Mouse (Mus musculus) retina, embryonic 14.5 days (tissue): ENCODE measurements around the gene Ap5z1.
A peak's percentile ranks its signal among the peaks of the same experiment; 100 is the strongest.

Source experiments
- DNase-seq: peaks from one replicate; pipeline ENCODE4 v3.0.0-alpha.2; 2015; ENCODE audit warnings: low spot score

The Ap5z1 gene

DNA sequence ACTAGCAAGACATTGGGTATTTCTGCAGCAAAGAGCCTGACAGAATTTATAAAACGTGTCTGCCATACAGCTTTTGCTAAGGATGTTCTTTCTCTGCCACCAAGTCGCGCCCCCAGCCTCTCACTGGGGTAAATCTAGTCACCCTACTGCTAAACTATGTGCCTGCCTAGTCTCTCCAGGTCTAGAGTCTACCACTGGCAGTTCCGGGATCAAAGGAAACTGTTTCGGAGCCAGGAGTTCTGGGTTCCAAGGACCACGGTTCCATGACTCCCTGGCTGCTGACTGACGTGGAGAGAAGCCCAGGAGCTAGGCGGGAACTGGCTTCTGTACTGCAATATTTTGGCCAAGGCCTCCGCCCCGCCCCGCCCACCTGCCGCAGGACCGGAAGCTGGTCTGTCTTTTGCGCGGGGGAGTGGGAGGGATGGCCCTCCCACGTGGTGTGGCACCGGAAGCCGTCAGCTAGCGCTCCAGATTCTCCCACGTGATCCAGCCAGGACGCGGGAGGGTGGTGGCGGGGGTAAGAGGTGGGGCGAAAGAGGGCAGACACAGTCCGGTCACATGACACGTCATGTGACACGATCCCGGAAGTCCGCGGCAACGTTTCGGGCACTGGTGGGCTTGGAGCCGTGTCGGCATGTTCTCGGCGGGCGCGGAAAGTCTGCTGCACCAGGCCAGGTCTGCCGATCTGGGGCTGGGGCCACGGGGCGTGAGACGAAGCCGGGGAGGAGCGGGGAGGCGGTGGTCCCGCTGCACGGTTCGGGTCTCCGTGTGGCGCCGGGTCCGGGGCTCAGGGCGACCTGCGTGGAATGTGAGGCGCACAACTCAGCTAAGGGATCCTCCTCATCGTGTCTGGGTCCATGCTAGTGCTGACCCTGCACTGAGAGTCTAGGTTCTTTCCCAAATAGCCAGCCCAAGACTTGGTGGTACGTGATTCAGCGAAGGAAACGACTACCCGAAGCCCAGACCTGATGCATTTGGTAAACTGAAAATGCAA is at the start of gene Ap5z1:
Ap5z1 (plus strand) TSS at position 484 of the 994 bp plus-strand sequence.
- peak; percentile 95 for DNase-seq

DNA sequence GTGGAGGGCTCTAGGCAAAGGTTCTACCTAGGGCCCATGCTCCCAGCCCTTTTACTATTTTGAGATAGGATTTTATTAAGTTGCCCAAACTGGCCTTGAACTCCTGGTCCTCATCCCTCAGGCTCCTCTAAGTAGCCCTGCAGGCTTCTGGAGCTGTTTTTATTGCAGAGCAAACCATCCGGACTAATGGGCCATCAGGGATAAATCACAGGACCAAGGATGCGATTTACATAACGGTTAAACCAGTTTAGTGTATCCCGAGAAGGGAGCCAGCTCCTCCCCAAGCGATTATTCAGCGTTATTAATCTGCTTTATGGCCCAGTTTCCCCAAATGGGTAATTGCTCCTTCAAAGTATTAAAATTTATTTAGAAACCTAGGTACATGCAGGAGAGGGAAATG is 48.3 kb upstream of the Ap5z1 start:
- DNase-seq = no peak

DNA sequence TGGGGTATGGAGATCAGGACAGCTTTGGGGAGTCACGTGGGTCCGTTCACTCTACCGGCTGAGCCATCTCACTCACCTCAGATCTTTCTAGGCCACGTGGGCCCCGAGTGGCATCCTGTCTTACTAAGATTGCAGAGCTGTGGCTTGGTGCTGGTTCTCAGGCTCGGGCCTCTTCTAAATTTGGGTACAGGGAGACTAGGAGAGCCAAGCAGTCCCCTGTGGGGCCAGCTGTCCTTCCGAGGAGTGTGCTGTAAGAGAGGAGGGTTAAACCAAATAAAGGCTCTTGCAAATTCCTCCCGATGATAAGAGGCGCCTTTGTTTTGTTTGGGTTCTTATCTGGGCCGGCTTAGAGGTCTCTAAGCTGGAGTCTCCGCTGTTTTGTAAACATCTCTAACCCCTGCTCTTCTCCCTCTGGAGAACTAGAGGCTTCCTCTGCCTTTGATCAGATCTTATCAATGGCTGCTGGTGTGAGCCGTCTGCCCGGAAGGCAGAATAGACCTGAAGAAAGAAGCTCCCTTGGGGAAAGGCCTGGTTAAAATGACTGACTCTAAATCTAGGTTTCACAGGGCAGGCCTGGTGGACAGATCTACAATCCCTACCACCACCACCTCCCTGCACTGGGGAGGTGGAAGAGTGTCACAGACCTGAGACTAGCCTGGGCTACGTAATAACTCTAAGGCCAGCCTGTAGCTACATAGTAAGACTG is 47.5 kb upstream of the Ap5z1 start:
- no peak for DNase-seq

DNA sequence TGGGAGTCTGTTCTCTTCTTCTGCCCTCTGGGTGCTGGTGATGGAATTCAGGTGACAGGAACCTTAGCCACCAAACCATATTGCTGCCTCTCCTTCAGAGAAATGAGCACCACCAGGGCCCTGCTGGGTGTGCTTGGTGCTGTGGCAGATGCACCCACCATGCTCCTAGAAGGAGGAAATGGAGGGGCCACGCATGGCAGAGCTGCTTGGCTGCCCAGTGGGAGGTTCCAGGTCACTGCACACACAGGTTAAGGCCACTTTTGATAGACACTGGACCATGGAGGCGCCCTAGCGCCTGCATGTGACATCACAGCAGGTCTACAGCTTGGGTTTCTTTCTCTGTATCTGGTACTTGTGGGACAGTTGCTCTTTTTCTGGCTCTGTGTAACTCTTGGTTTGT is 46.6 kb upstream of the Ap5z1 start:
- no peak for DNase-seq

DNA sequence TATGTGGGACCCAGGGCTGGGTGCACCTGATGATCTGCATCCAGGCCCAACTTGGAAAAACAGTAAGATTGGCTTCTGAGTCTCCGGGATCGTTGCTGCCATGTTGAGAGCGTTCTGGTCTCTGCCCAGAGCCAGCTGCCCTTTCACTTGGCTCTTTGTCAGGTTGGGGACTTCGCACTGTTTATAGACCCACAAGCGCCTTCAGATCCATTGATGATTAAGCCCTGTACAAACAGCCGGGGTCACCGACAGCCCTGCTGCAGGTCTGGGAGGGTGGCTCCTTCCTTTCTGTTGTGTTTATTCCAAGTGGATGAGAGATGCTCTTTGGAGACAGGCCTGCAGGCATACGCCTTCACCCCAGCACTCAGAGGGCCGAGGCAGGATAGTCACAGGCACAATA is 45.9 kb upstream of the Ap5z1 start:
- DNase-seq = no peak

DNA sequence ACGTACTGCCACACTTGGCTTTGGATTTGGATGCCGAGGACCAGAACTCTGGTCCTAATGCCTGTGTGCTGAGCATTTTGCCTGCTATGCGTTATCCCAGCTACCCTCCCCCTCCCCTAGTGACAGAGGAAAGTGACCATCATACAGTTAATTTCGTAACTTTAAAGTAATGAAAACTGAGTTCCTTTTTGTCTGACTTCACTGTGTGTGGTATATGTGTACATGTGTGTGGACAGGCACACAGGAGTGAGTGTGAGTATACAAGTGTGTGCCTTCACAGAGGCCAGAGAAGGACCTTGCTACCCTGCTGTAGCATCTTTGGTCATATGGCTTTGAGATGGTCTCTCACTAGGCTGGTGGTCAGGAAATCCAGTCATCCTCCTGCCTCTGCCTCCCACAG is 45.3 kb upstream of the Ap5z1 start:
- DNase-seq = no peak

DNA sequence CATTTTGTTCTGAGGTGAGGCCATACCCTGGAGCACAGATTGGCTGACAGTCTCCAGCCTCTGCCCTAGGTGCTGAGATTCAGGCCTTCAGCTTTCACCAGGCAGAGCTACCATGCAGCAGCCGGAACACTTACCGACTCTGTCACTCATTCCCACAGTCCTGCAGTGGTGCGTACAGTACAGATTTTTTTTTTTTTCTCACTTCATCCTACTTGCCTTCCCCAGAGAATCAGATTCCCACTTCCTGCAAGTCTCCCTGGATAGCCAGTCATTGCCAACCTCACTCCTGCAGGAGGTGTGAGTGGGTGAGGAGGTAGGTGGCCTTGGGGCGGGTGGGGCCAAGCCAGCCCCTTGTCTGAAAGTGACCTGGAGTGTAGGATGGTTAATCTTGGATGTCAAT is 43.4 kb upstream of the Ap5z1 start:
- DNase-seq = no peak

DNA sequence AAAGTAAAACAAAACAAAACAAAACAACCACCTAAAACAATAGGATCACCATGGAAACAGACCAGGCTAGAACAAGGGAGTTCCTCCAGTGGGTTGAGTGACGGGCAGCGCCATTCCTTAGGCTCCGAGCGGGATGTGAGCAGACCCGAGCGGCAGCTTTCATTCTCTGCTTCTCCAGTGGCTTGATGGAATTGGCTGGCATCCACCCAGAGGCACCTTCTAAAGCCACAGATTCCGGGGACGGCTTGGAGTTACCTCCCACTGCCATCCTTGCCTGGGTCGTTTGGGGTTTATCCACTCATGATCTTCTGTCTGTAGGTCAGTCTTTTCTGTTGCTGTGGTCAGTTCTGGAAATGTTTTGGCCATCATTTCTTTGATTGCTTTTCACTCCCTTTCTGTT is 42.8 kb upstream of the Ap5z1 start:
- no peak for DNase-seq

DNA sequence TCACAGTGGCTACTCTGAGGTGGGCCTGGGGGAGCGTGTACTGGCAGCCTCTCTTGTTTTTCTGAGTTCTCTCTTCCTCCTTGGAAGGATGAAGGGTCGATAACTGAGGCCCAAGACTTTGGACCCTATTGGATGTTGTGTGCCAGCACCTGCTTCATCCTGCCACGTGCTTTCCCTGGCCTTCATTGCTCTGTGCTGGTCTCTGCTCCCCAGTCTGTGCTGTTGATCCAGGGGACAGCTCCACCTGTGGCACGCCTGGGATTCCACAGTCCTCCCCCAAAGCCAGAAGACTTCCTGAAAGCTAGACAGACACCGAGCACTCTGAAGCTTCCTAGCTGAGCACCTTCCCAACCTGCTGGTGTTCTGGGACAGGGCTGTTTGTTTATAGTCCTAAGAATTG is 41.9 kb upstream of the Ap5z1 start:
- no peak for DNase-seq

DNA sequence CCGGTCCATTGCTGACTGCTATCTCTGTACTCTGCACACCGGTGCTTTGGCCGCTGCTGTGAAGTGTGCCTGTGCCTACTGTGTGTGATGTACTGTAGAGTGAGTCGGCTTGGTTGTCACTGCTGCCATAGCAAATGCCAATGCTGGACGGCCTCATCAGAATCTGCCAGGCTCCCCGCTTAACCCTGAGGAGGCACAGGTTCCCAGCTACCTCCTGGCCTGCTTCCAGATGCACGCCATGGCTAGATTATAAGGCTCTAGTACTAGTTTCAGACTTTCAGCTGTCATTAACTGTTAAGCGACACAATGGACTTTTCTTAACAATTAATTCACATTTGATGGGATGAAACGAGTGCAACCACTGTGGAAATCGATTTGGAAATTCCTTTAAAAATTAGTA is 40.6 kb upstream of the Ap5z1 start:
- DNase-seq = no peak

DNA sequence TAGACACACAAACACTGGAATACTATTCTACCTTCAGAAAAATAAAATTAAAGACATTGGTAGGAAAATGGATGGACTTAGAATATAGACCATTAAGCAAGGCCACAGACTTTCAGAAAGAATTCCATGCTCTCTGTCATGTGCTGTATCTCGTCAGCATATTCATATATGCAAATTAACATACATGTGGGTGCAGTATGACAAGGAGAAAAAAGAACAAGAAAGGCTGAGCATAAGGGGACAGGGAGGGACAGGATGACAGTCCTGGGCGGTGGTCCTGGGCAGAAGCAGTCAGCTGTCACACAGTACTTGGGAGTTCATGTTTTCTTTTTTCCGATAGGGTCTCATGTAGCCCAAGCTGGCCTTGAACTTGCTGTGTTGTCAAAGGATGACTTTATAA is 40.0 kb upstream of the Ap5z1 start:
- no peak for DNase-seq

DNA sequence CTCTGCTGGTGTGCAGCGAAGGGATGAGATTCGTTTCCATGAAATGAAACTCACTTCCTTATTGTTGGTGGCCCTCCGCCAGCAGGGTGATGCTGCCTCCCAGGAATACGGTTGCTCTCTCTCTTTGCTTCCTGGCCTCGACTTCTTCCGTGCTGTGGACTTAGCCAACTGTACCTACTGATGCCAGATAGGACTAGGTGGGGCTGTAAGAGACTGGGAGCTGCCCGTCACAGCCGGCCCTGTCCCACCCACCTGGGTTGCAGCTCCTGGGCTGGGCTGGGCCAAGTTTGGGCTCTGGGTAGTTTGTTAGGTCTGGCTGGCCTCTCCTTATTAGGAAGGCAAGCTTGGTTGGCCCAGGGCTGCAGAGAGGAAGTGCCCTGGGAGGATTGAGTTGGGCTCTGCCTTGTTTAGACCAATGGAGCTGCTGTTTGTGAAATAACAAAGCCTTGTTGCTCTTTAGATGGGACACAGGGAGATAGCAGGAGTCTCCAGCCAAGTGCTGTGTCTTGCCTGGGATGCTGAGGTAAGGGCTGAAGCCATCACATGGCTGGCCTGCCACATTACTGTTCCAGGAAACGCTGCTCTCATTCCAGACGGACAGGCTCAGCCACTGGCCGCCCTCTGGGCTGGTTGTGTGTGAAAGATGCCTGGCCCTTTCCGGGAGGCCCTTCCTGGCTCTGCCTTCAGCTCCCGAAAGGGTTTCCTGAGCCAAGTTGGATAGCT is 39.0 kb upstream of the Ap5z1 start:
- DNase-seq = no peak

DNA sequence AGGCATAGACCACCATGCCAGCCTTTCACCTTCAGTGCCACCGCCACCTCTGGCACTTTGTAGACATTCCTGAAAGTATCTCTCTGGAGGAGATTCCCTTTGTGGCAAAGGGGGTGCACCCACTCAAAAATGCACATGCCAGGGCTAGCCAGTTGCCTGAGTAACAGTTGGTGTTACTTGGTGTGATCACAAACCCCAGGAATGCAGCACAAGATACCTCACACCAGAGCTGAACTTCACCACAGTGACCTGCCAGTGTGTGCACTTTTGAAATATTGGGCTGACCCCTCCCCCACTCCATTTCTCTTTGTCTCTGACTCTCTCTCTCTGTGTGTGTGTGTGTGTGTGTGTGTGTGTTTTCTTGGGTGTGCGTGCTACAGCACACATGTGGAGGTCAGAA is 37.3 kb upstream of the Ap5z1 start:
- DNase-seq = no peak

DNA sequence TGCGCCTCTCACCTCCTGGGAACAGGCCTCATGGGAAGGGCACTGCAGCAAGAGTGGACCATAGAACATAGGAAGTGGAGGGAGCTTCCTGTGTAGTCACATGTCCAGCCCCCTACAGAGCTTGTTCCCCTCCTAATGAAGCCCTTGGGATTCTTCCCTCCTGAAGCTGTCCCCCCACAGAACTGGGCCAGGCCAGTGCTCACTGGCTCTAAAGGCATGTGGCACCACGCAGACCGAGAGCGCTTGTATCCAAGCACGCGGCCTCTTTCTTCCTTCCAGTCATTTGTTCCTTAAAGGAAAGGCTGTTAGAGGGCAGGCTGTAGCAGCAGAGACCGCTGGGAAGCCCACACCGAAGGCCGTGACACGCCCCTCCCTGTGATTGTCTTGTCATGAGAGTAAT is 35.9 kb upstream of the Ap5z1 start:
- DNase-seq = peak; percentile 57

DNA sequence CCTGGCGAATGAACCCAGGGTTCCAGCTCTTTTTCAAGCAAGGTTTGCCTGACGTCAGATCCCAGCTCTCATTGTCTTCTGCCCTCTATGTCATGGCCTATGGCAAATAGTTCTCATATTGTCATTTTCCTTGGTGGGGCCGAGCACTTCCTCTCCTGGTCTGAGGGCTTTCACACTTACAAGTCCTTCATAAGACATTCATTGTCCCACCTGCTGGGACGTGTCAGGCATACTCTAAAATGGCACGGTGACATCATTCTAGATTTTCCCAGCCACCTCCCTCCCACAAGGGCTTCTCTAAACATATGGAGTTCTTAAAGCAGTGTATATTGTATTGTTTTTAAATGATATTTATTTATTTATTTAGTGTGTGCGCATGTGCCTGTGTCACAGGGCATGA is 35.1 kb upstream of the Ap5z1 start:
- DNase-seq = no peak

DNA sequence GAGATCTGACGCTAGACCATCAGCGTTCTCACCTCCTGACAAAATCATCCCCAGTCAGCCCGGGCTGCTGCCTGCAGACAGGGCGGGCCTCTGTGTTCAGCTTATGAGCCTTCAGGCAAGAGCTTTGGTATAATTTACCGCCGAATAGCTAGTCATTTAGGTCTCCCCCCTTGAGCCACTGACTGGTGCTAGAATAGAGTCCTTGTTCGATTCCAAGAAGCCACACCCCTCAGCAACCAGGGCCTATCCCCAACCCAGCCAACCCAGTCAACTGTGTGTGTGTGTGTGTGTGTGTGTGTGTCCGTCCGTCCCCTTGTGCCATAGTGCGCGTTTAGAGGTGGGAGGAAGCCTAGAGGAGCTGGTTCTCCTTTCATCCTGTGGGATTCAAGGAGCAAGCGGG is 32.7 kb upstream of the Ap5z1 start:
- no peak for DNase-seq

DNA sequence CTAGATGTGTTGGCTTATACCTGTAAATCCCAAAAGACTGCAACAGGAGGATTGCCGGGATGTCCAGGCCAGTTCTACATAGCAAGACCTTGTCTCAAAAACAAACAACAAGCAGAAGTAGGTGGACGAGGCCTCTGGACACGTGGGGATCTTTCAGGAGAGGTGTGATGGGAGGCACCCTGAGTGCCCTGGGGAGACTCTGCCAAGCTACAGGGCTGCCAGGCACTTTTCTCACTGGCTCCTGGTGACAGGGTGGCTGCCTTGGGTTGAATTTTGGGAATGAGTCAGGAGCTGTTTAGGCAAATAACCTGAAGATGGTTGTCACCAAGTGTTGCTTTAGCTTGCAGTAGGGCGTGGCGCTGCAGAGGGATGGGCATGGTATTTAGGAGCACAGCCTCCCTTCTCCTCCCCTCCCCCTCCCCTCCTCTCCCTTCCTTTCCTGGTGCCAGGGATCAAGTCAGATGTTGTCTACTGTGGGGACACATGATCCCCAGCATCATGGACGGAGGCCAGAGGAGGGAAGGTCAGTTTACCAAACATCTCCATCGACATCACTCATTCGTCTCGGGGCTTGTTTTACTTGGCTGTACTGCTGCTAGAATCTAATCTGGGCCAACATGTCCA is 31.8 kb upstream of the Ap5z1 start:
- DNase-seq = no peak

DNA sequence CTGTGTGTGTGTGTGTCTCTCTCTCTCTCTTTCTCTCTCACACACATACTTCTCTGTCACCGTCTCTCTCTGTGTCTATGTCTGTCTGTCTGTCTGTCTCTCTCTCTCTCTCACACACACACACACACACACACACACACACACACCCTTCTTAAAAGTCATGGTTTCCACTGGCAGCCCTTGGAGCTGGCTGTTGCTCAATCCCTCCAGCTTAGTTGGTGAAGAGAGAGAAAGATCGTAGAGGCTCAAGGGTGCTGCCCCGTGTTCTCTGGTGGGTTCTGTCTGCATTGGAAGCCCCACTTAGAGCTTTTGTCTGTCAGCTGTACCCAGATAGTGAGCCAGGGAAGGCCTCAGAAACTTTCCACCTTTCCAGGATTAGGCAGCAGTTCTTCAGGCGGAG is 31.0 kb upstream of the Ap5z1 start:
- no peak for DNase-seq

DNA sequence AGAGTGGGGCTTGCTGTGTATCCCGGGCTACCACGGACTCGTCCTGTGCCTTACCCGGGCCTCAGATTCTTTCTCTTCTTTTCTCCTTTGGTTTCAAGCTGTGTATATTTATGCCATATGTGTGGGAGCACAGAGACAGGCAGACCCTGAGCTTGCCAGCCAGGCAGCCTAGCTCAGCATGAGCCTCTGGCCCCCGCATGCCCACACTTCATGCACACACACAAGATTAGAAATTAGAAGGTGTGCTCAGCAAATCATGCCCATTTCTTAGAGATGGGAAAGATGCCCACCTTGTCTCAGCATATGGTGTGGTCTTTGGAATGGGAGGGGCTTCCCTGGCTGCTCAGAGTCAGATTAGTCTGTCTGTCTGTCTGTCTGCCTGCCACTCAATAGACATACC is 29.7 kb upstream of the Ap5z1 start:
- DNase-seq = no peak

DNA sequence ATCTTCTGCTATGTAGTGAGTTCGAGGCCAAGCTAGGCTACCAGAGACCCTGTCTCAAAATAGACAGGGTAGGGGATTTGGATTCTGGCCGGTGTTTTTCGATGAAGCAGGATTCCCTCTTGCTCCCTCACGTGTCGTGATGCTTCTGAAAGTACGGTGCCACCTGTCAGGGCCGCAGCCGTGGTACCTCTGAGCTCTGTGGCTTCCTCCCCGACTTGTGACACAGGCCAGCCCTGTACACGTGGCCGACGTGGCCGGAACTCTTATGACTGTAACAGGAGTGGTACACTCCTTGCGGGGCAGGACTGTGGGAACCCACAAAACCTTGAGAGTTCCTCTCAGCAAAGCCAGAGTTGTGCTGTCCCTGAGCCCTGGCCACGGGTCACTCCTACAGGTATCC is 28.0 kb upstream of the Ap5z1 start:
- DNase-seq = no peak

DNA sequence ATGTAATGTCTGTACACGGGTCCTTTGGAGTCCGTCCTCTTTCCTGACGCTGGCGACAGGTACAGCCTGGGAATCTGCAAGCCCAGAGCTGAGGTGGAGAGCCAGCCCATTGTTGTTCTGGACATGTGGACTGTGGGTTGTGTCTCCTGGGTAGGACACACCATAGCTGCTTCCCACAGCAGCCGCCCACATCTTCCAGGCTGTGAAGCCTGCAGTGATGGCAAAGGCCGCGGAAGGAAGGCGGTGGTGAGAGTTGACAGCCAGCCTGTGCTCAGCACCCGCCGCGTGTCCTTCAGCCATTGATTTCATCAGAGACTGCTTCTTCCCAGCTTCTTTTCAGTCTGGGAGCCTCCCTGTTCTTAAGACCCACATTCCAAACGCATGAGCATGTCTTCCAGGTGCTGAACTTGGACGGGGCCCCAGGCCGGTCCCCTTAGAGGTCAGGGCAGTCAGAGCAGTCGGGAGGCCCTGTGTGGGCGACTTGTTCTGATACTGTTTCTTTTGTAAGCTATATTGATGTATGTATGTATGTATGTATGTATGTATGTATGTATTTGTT is 25.3 kb upstream of the Ap5z1 start:
- no peak for DNase-seq

DNA sequence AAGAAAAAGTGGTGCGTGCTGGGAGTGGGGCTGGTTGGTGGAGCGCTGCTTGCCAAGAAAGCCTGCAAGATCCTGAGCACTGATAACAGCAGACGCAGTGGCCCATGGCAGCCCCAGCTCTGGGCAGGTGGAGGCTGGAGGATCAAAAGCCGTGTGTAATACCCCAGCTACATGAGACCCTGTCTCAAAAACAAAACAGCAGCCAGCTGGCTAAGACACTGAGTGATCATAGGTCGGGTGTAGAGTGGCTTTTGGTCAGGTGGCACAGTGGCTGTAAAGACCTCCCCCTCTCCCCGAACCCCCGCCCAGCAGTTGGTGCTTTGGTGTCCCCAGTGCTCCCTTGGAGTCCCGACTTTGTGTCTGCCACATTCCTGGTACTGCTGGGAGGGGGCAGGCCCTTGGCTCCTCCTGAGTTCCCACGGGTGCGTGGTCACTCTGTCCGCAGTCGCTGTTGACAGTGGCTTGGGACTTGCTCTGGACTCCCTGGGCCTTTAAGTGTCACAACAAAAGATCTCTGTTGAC is 23.8 kb upstream of the Ap5z1 start:
- no peak for DNase-seq
